In genomic region chr9:52098600-52098999, GRCm38 (mm10) we compare ENCODE assay signal across 9 mouse cellular contexts. TPM values are rescaled to one million over a fixed set of nuclear protein-coding genes. Genes with fewer than 3 reads are reported as not detected.
DNase-seq lines count a peak whose midpoint lies in the region; ATAC-seq lines count a peak whose summit lies in the region.
"Had no signal": no experiment of that assay in that cellular context is flagged by ENCODE, and none has a peak within 500 bp of the region (broad histone marks: within the 10 kb centered on the region; RNA-seq: fewer than 3 reads in every experiment).

No protein-coding gene starts in this region.

- no peaks in the 10 kb centered on the region for H3K4me1 ChIP-seq in hindbrain, embryonic 14.5 days (replicated peaks; ENCODE audit: control insufficient read depth, insufficient read depth, low read length)

- H3K27me3 ChIP-seq in hindbrain, embryonic 14.5 days (ENCODE audit: control insufficient read depth, insufficient read depth, low read length), result no peaks in the 10 kb centered on the region
- H3K27me3 ChIP-seq: lung, embryonic 15.5 days had no signal

- no peak overlapping the region for H3K27ac ChIP-seq in hindbrain, embryonic 14.5 days
- H3K27ac ChIP-seq: lung, embryonic 15.5 days had no signal

- H3K4me3 ChIP-seq in hindbrain, embryonic 14.5 days (replicated peaks; ENCODE audit: low read length), result no peak overlapping the region
- H3K4me3 ChIP-seq: lung, embryonic 15.5 days had no signal

- ATAC-seq in frontal cortex, adult (ENCODE audit: low TSS enrichment), result peak; percentile 78
- peak; percentile 65; the same call in 1 of the 2 replicates for ATAC-seq in hindbrain, embryonic 14.5 days (ENCODE audit: low FRiP score)

- H3K9ac ChIP-seq in hindbrain, embryonic 14.5 days, result no peak overlapping the region
- H3K9ac ChIP-seq: lung, embryonic 15.5 days had no signal

- H3K36me3 ChIP-seq in hindbrain, embryonic 14.5 days (replicated peaks; ENCODE audit: control insufficient read depth, insufficient read depth), result peaks cover 9% of the 10 kb centered on the region; the same call in 1 of the 2 replicates
- H3K36me3 ChIP-seq: lung, embryonic 15.5 days had no signal

- DNase-seq in MN1 (ENCODE audit: low spot score), result peak; percentile 76
- DNase-seq in cerebellum, adult 18-20 months, result peak; percentile 78 to 83
- peak; percentile 85 for DNase-seq in hindbrain, embryonic 14.5 days (ENCODE audit: low spot score)
- DNase-seq in layer of hippocampus, postnatal 14 days (ENCODE audit: low spot score in 2 of 2), result peak; percentile 75 to 78
- DNase-seq in lung, postnatal 4 days, result peak; percentile 74 to 87
- peak; percentile 81 for DNase-seq in retina, postnatal 7 days (ENCODE audit: low read depth, low spot score)
- DNase-seq in urinary bladder, adult 2 months (ENCODE audit: low spot score), result peak; percentile 62

- whole genome bisulfite sequencing in hindbrain, embryonic 14.5 days, result 1% methylated on average over 7 of the region's 7 CpGs

- no peak overlapping the region for H3K4me2 ChIP-seq in hindbrain, embryonic 14.5 days (replicated peaks)
- H3K4me2 ChIP-seq: lung, embryonic 15.5 days had no signal

- H3K9me3 ChIP-seq in hindbrain, embryonic 14.5 days (ENCODE audit: control insufficient read depth, low read length), result no peaks in the 10 kb centered on the region
- H3K9me3 ChIP-seq: lung, embryonic 15.5 days had no signal

RNA-seq across cellular contexts. Expression of gene Rdx, which starts 51.6 kb away (rescaled TPM):
- 105 and 106 TPM in 2 replicates for polyA plus RNA-seq in hindbrain, embryonic 14.5 days (2014; fragmentation: Nextera tagmentation; extraction: Ambion mirVana)
- total RNA-seq in layer of hippocampus, postnatal 14 days (2021), result 10 to 100 TPM; 59.7 to 67.2 TPM
- 38.1 and 48.3 TPM in 2 replicates for polyA plus RNA-seq in urinary bladder, adult 2 months (2012; rRNA removed)
